Mouse (Mus musculus): ENCODE results near the gene Mfsd12. TPM values are rescaled to one million over a fixed set of nuclear protein-coding genes. Genes with fewer than 3 reads are reported as not detected.

The Mfsd12 gene
- polyA plus RNA-seq, 1 experiment from 2014 or later = 11.3 TPM

DNA sequence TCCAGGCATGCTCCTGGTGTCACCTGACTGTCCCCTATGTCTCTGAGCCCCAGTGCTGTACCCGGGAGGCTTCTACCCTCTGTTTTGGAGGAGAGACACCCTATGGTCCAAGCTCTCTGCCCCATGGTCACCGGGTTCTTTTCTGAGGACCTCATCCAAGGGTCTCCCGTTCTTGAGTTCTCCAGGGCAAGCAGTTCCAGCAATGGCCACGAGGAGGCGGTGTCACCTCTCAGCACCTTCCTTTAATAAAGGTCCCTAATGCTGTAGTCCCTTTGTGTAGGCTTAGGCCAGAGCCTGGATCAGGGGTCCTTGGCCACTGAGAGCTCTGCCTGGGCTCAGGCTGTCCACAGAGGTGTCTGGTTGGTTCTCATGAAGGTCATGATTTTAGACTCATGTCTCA lies 37.8 kb downstream of the Mfsd12 start:
- H3K27ac ChIP-seq = no peak overlapping the region
- H3K4me1 ChIP-seq (replicated peaks; ENCODE audit: insufficient read depth, low read length) = peaks cover 9% of the 10 kb centered on the region
- no peak overlapping the region for H3K9ac ChIP-seq (ENCODE audit: low read depth, low read length)
- no peaks in the 10 kb centered on the region for H3K27me3 ChIP-seq (ENCODE audit: insufficient read depth, low read length)
- no peak overlapping the region for H3K4me3 ChIP-seq (replicated peaks; ENCODE audit: low read depth, low read length)
- no peaks in the 10 kb centered on the region for H3K9me3 ChIP-seq (replicated peaks; ENCODE audit: low read length)
- WGBS = 20% methylated on average over 5 of the region's 5 CpGs
- no peak overlapping the region for H3K4me2 ChIP-seq (ENCODE audit: low read length)
- DNase-seq (ENCODE audit: low spot score) = peak; percentile 76
- H3K36me3 ChIP-seq (ENCODE audit: insufficient read depth, low read length) = peaks cover 15% of the 10 kb centered on the region
- TF ChIP-seq CTCF (IDR thresholded peaks at IDR 0.05; ENCODE audit: low read depth) = peak; percentile 95
- no peak for ATAC-seq (replicated peaks; ENCODE audit: low FRiP score, low read depth)

DNA sequence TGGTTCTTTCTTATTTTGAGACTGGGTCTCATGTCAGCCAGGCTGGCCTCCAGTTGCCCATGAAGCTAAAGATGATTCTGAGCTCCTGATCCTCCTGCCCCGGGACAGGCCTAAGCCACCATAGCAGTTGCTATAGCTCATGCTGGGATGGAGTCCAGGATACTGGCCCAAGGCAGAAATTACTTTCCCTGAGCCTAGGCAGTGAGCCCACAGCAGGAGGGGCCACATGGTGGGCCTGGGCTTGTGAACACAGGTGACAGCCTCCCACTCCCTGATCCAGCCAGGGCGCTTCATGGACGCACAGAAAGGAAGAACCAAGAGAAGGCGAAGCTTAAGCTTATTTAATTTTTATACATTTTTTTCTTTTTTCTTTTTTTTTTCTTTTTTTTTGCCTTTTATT lies 38.6 kb downstream of the Mfsd12 start:
- Histone ChIP-seq H3K4me3 (replicated peaks; ENCODE audit: low read depth, low read length) (no peak overlapping the region), H3K9ac (ENCODE audit: low read depth, low read length) (no peak overlapping the region), H3K27me3 (ENCODE audit: insufficient read depth, low read length) (no peaks in the 10 kb centered on the region), H3K27ac (no peak overlapping the region), H3K9me3 (replicated peaks; ENCODE audit: low read length) (no peaks in the 10 kb centered on the region), H3K4me2 (ENCODE audit: low read length) (no peak overlapping the region), H3K36me3 (ENCODE audit: insufficient read depth, low read length) (peaks cover 23% of the 10 kb centered on the region), H3K4me1 (replicated peaks; ENCODE audit: insufficient read depth, low read length) (peaks cover 11% of the 10 kb centered on the region)
- WGBS = 90% methylated on average over 4 of the region's 4 CpGs
- DNase-seq (ENCODE audit: low spot score) (no peak), ATAC-seq (replicated peaks; ENCODE audit: low FRiP score, low read depth) (no peak)
- no peak for TF ChIP-seq CTCF (IDR thresholded peaks at IDR 0.05; ENCODE audit: low read depth)

DNA sequence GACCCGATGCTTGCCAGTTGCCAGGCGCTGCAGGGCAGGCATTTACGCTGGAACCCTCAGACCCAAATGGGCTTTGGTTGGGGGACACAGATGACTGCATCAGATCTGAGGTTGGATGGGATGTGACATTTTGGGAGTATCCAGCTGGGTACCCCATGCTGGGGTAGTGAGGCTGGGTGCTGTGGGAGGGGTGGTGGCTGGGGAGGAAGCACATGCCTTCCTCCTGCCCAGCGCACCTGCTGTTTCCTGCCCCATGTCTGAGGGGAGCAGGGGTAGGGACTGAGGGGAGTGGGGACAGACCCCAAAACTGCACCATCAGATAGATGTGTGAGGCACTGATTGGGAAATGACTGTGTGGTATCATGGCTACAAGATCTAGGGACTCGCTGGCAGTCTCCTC lies 39.5 kb downstream of the Mfsd12 start:
- no peak for TF ChIP-seq CTCF (IDR thresholded peaks at IDR 0.05; ENCODE audit: low read depth)
- Histone ChIP-seq H3K4me2 (ENCODE audit: low read length) (no peak overlapping the region), H3K9me3 (replicated peaks; ENCODE audit: low read length) (no peaks in the 10 kb centered on the region), H3K36me3 (ENCODE audit: insufficient read depth, low read length) (peaks cover 24% of the 10 kb centered on the region), H3K27ac (no peak overlapping the region), H3K4me3 (replicated peaks; ENCODE audit: low read depth, low read length) (no peak overlapping the region), H3K27me3 (ENCODE audit: insufficient read depth, low read length) (no peaks in the 10 kb centered on the region), H3K4me1 (replicated peaks; ENCODE audit: insufficient read depth, low read length) (peaks cover 20% of the 10 kb centered on the region), H3K9ac (ENCODE audit: low read depth, low read length) (no peak overlapping the region)
- WGBS = 75% methylated on average over 5 of the region's 5 CpGs
- ATAC-seq (replicated peaks; ENCODE audit: low FRiP score, low read depth) (no peak), DNase-seq (ENCODE audit: low spot score) (no peak)

DNA sequence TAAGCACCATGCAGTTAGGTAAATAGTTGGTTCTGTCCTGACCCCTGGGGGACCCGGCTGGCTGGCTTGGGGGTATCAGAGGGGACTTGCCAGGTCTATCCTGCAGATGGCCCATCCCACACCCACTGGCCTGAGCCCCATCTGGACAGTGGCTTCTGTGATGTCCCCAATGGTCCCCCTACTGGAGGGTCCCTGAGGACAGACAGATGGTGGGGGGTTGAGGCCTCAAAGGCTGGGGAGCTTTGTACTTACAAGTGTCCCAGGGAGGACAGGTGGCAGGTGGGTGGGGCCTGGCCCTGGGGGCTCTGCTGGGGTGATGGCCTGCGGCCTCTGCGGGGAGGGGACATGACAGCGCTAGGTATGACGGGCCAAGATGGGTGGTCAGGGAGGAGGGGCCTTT lies 42.0 kb downstream of the Mfsd12 start:
- Histone ChIP-seq H3K36me3 (ENCODE audit: insufficient read depth, low read length) (peaks cover 28% of the 10 kb centered on the region), H3K9ac (ENCODE audit: low read depth, low read length) (no peak overlapping the region), H3K4me1 (replicated peaks; ENCODE audit: insufficient read depth, low read length) (peaks cover 29% of the 10 kb centered on the region), H3K4me2 (ENCODE audit: low read length) (no peak overlapping the region), H3K4me3 (replicated peaks; ENCODE audit: low read depth, low read length) (no peak overlapping the region), H3K27ac (no peak overlapping the region), H3K27me3 (ENCODE audit: insufficient read depth, low read length) (no peaks in the 10 kb centered on the region), H3K9me3 (replicated peaks; ENCODE audit: low read length) (no peaks in the 10 kb centered on the region)
- ATAC-seq (replicated peaks; ENCODE audit: low FRiP score, low read depth) = no peak
- WGBS = 75% methylated on average over 5 of the region's 5 CpGs
- no peak for DNase-seq (ENCODE audit: low spot score)
- TF ChIP-seq CTCF (IDR thresholded peaks at IDR 0.05; ENCODE audit: low read depth) = no peak

DNA sequence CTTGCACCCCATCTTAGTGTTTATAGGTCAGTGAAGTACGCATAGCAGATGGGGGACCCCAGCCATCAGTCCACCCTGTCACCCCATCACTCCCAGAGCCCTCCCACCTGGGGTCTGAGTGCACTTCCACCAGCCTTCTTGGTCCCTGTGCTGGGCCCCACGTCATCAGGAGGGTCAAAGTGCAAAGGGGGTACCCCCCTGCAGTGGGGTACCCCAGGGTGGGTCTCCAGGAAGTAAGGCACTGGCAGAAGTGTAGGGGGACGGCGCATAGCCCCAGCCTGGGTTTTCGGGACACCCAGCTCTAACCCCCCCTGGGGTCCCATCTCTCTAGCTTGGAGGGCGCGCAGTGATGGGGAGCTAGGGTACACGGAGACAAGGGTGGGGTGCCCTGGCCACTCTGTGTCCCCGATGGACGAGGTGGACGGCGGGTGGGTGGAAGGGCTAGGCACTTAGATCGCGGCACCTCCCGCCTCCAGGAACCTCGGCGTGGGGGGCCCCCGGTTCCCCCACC lies 42.6 kb downstream of the Mfsd12 start:
- no peak for DNase-seq (ENCODE audit: low spot score)
- no peaks in the 10 kb centered on the region for H3K27me3 ChIP-seq (ENCODE audit: insufficient read depth, low read length)
- peaks cover 29% of the 10 kb centered on the region for H3K4me1 ChIP-seq (replicated peaks; ENCODE audit: insufficient read depth, low read length)
- H3K4me2 ChIP-seq (ENCODE audit: low read length) = no peak overlapping the region
- no peak overlapping the region for H3K4me3 ChIP-seq (replicated peaks; ENCODE audit: low read depth, low read length)
- ATAC-seq (replicated peaks; ENCODE audit: low FRiP score, low read depth) = no peak
- TF ChIP-seq CTCF (IDR thresholded peaks at IDR 0.05; ENCODE audit: low read depth) = no peak
- H3K36me3 ChIP-seq (ENCODE audit: insufficient read depth, low read length) = peaks cover 31% of the 10 kb centered on the region
- no peak overlapping the region for H3K9ac ChIP-seq (ENCODE audit: low read depth, low read length)
- no peaks in the 10 kb centered on the region for H3K9me3 ChIP-seq (replicated peaks; ENCODE audit: low read length)
- no peak overlapping the region for H3K27ac ChIP-seq
- 83% methylated on average over 18 of the region's 18 CpGs for WGBS

DNA sequence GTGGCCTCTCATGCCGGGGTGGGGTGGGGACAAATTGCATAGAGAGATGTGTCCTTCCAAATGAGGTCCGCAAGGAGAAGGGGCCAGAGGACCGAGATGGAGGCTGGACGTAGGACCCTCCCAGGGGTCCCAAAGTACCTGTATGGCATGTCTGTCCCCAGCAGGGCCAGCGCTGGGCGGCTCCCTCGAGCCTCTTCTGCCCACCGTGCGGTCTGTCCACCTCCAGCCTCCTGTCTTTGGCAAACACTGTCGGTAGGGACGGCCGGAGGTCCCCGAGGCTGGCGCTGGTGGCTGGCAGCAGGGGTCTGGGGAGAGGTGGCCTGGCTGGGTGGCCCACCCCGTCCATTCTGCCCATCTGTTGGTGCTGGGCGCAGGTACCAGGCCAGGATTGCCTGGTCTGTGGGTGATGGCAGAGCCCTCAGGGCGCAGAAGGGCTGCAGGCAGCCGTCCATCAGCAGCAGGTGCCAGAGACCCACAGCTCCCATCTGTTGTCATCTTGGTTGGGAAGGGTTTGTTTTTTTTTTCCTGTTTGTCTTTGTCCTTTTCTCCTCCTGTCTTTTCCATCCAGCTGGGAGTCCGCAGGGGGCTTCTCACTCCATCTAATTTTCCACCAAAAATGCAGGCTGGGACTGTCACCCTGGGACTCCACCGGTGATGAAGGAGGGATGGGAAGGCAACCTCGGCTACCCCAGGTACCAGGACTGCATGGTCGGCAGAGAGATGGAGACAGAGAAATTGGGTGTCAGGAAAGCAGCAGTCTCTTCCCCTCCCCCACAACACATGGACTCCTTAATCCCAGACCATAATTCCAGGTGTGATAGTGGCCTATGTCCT lies 43.3 kb downstream of the Mfsd12 start:
- no peaks in the 10 kb centered on the region for H3K27me3 ChIP-seq (ENCODE audit: insufficient read depth, low read length)
- H3K4me1 ChIP-seq (replicated peaks; ENCODE audit: insufficient read depth, low read length) = peaks cover 29% of the 10 kb centered on the region
- H3K27ac ChIP-seq = no peak overlapping the region; the same call in 1 of the 2 replicates
- H3K4me2 ChIP-seq (ENCODE audit: low read length) = no peak overlapping the region
- DNase-seq (ENCODE audit: low spot score) = no peak
- no peak for TF ChIP-seq CTCF (IDR thresholded peaks at IDR 0.05; ENCODE audit: low read depth)
- H3K36me3 ChIP-seq (ENCODE audit: insufficient read depth, low read length) = peaks cover 35% of the 10 kb centered on the region
- H3K9ac ChIP-seq (ENCODE audit: low read depth, low read length) = no peak overlapping the region
- ATAC-seq (replicated peaks; ENCODE audit: low FRiP score, low read depth) = no peak
- no peak overlapping the region for H3K4me3 ChIP-seq (replicated peaks; ENCODE audit: low read depth, low read length)
- 75% methylated on average over 22 of the region's 22 CpGs for WGBS
- H3K9me3 ChIP-seq (replicated peaks; ENCODE audit: low read length) = no peaks in the 10 kb centered on the region

Data from kidney, postnatal 0 days (tissue).